10 mouse cellular contexts compared by ENCODE assay signal in the genomic region with DNA sequence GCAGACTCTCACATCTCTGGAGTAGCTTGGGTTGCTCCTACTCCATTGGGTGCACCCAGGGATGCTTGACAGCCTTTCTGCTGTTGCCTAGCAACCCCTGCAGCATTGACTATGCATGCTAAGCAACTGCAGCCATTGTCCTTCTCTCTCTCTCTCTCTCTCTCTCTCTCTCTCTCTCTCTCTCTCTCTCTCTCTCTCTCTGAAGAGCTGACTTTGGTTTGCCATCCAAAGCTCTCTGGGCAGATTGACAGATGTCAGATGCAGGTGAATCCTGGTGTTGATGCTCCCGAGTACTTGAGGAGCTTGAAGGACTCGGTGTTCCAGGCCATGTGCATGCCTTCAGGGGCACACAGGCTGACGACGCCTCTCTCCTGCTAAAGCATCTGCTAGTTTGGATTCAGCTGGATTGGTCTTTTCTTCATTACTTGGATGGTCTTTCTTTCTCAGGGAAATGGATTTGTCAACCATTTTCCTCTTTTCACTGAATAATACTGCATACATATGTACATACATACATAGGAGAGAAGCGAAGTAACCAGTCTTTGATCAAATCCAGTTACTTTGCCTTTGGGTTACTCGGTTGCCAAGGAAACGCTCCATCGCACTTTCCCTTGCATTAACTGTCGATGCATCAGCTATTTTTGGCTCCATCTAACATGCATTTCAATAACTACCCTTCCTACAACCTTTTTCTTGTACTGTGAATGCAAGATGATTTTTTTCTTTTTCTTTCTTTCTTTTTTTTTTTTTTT.
DNase-seq lines count a peak whose midpoint lies in the region; ATAC-seq and TF ChIP-seq lines count a peak whose summit lies in the region.
"Had no signal": no experiment of that assay in that cellular context is flagged by ENCODE, and none has a peak within 500 bp of the region (broad histone marks: within the 10 kb centered on the region; RNA-seq: fewer than 3 reads in every experiment).

No protein-coding gene starts in this region.

- H3K9ac ChIP-seq in forebrain, postnatal 0 days, result peak overlapping the region; percentile 43; the same call in 1 of the 2 replicates
- H3K9ac ChIP-seq in neural tube, embryonic 15.5 days (replicated peaks), result no peak overlapping the region

- no peak for TF ChIP-seq CTCF in forebrain, postnatal 0 days (IDR thresholded peaks at IDR 0.05; ENCODE audit: low read depth)

- H3K9me3 ChIP-seq in forebrain, postnatal 0 days (ENCODE audit: low read length), result no peaks in the 10 kb centered on the region
- H3K9me3 ChIP-seq in neural tube, embryonic 15.5 days (replicated peaks), result no peaks in the 10 kb centered on the region
- no peaks in the 10 kb centered on the region for H3K9me3 ChIP-seq in heart, embryonic 10.5 days

- peaks cover 23% of the 10 kb centered on the region for H3K4me1 ChIP-seq in forebrain, postnatal 0 days (ENCODE audit: insufficient read depth)
- H3K4me1 ChIP-seq in neural tube, embryonic 15.5 days, result peaks cover 29% of the 10 kb centered on the region
- H3K4me1 ChIP-seq in heart, embryonic 10.5 days, result no peaks in the 10 kb centered on the region

- H3K27ac ChIP-seq in forebrain, postnatal 0 days (ENCODE audit: low read depth, low read length), result peak overlapping the region; percentile 96
- peak overlapping the region; percentile 94 for H3K27ac ChIP-seq in neural tube, embryonic 15.5 days (replicated peaks)
- H3K27ac ChIP-seq in heart, embryonic 10.5 days, result no peak overlapping the region
- H3K27ac ChIP-seq: macrophage; stomach, postnatal 0 days had no signal

- peak; percentile 88 for DNase-seq in embryo, embryonic 11 days
- peak; percentile 93 for DNase-seq in forebrain, postnatal 0 days
- peak; percentile 40 to 61 for DNase-seq in left cerebral cortex, adult 18-20 months (ENCODE audit: low spot score in 2 of 2)
- DNase-seq in ovary, postnatal 36 days (ENCODE audit: low spot score), result no peak
- no peak for DNase-seq in heart, embryonic 10.5 days (ENCODE audit: low spot score)
- no peak for DNase-seq in B cell, adult 2 months

- H3K4me3 ChIP-seq in forebrain, postnatal 0 days (ENCODE audit: low read depth, low read length), result 0 out of 2 replicates have a peak overlapping the region, but pooled peaks have one; percentile 3
- no peak overlapping the region for H3K4me3 ChIP-seq in neural tube, embryonic 15.5 days (replicated peaks)
- no peak overlapping the region for H3K4me3 ChIP-seq in heart, embryonic 10.5 days

- peak overlapping the region; percentile 33 for H3K4me2 ChIP-seq in forebrain, postnatal 0 days (ENCODE audit: low read depth)
- H3K4me2 ChIP-seq in neural tube, embryonic 15.5 days, result peak overlapping the region; percentile 41

- H3K36me3 ChIP-seq in forebrain, postnatal 0 days (ENCODE audit: insufficient read depth), result no peaks in the 10 kb centered on the region
- H3K36me3 ChIP-seq in neural tube, embryonic 15.5 days, result no peaks in the 10 kb centered on the region
- H3K36me3 ChIP-seq in heart, embryonic 10.5 days, result no peaks in the 10 kb centered on the region

- peak; percentile 100 for ATAC-seq in forebrain, postnatal 0 days
- ATAC-seq in neural tube, embryonic 15.5 days (ENCODE audit: low FRiP score), result peak; percentile 99
- no peak for ATAC-seq in megakaryocyte-erythroid progenitor cell, adult 5-6 weeks (replicated peaks; ENCODE audit: low FRiP score, low TSS enrichment, poor library complexity, severe bottlenecking)

- 14% methylated on average over 9 of the region's 9 CpGs for WGBS in forebrain, postnatal 0 days
- 17% methylated on average over 9 of the region's 9 CpGs for WGBS in neural tube, embryonic 15.5 days
- 59% methylated on average over 9 of the region's 9 CpGs for WGBS in heart, embryonic 10.5 days

- H3K27me3 ChIP-seq in forebrain, postnatal 0 days (ENCODE audit: insufficient read depth, low read length), result no peaks in the 10 kb centered on the region
- H3K27me3 ChIP-seq in neural tube, embryonic 15.5 days (replicated peaks), result no peaks in the 10 kb centered on the region
- no peaks in the 10 kb centered on the region for H3K27me3 ChIP-seq in heart, embryonic 10.5 days (ENCODE audit: insufficient read depth, poor library complexity, severe bottlenecking)

Comparison
In these comparisons a context has a peak if more than half of its experiments do, and no peak if none do; other contexts are left out.
1. DNase-seq: peak in embryo, embryonic 11 days (single experiment), forebrain, postnatal 0 days (single experiment) and left cerebral cortex, adult 18-20 months (2 of 2); none in ovary, postnatal 36 days (single experiment), heart, embryonic 10.5 days (single experiment) and B cell, adult 2 months (0 of 2).